Mouse (Mus musculus): ENCODE data around the gene Gfpt1.
A peak's percentile ranks its signal among the peaks of the same experiment; 100 is the strongest.

Gfpt1 gene

GRCm38 (mm10) chr6:87043131-87043516 is 478 bp downstream of the Gfpt1 start:
- no peak for DNase-seq

- peak; percentile 39 for DNase-seq
Measured at GRCm38 (mm10) chr6:87044895-87045294, 2.2 kb downstream of the Gfpt1 start.

- DNase-seq: no peak
Measured at GRCm38 (mm10) chr6:87045507-87045906, 2.9 kb downstream of the Gfpt1 start.

GRCm38 (mm10) chr6:87048712-87049111 is 6.1 kb downstream of the Gfpt1 start:
- peak; percentile 89 for DNase-seq

- DNase-seq: no peak
Measured at GRCm38 (mm10) chr6:87051886-87052425, 9.3 kb downstream of the Gfpt1 start.

GRCm38 (mm10) chr6:87054193-87054592 is 11.5 kb downstream of the Gfpt1 start:
- DNase-seq: no peak

GRCm38 (mm10) chr6:87059754-87060153 is 17.1 kb downstream of the Gfpt1 start:
- DNase-seq: peak; percentile 22

GRCm38 (mm10) chr6:87063586-87063985 is 20.9 kb downstream of the Gfpt1 start:
- DNase-seq: peak; percentile 76

GRCm38 (mm10) chr6:87068209-87068608 is 25.6 kb downstream of the Gfpt1 start:
- DNase-seq: no peak

- peak; percentile 83 for DNase-seq
Measured at GRCm38 (mm10) chr6:87069195-87069900, 26.7 kb downstream of the Gfpt1 start.

GRCm38 (mm10) chr6:87070641-87071040 is 28.0 kb downstream of the Gfpt1 start:
- DNase-seq: peak; percentile 78

- no peak for DNase-seq
Measured at GRCm38 (mm10) chr6:87072759-87073158, 30.1 kb downstream of the Gfpt1 start.

- peak; percentile 87 for DNase-seq
Measured at GRCm38 (mm10) chr6:87075092-87075685, 32.5 kb downstream of the Gfpt1 start.

GRCm38 (mm10) chr6:87079457-87079856 is 36.8 kb downstream of the Gfpt1 start:
- DNase-seq: no peak

GRCm38 (mm10) chr6:87085026-87085425 is 42.4 kb downstream of the Gfpt1 start:
- DNase-seq: peak; percentile 64

- peak; percentile 78 for DNase-seq
Measured at GRCm38 (mm10) chr6:87088356-87088755, 45.7 kb downstream of the Gfpt1 start.

GRCm38 (mm10) chr6:87090877-87091276 is 48.2 kb downstream of the Gfpt1 start:
- DNase-seq: peak; percentile 63

GRCm38 (mm10) chr6:87092476-87092875 is 49.8 kb downstream of the Gfpt1 start:
- DNase-seq: peak; percentile 82

GRCm38 (mm10) chr6:87093631-87094030 is 51.0 kb downstream of the Gfpt1 start:
- peak; percentile 52 for DNase-seq

- peak; percentile 64 for DNase-seq
Measured at GRCm38 (mm10) chr6:87099261-87099660, 56.6 kb downstream of the Gfpt1 start.

GRCm38 (mm10) chr6:87099671-87100296 is 57.1 kb downstream of the Gfpt1 start:
- DNase-seq: peak; percentile 86

- DNase-seq: peak; percentile 87
Measured at GRCm38 (mm10) chr6:87100297-87101020, 57.8 kb downstream of the Gfpt1 start.
